Mouse (Mus musculus) kidney, adult 2 months (tissue): ENCODE data around the gene Tbc1d10a.

Experiments used
- CTCF ChIP-seq: fragments of 200-500 bp; conservative IDR thresholded peaks from 2 replicates; pipeline ENCODE4 v1.5.1; 2011; ENCODE audit warnings: low read depth, mild to moderate bottlenecking, control low read depth, low read length, moderate library complexity, mixed read lengths; ENCODE audit not compliant: insufficient read depth, insufficient read length
- POLR2A ChIP-seq: fragments of 200-500 bp; IDR thresholded peaks from one replicate; pipeline ENCODE4 v1.6.1; 2011; ENCODE audit warnings: low read depth, low read length, control low read depth

- TF ChIP-seq POLR2A (no peak), CTCF (no peak)
Observed at GRCm38 (mm10) chr11:4250290-4250689, 63.7 kb downstream of the Tbc1d10a start.
